Mouse (Mus musculus) MEL (cell line): ENCODE measurements around the gene Polr2c. TPM values are rescaled to one million over a fixed set of nuclear protein-coding genes. Genes with fewer than 3 reads are reported as not detected.

Experiments
- DNase-seq: peaks from one replicate; pipeline ENCODE4 v3.0.0; 2011; ENCODE audit warnings: low read depth, low spot score
- H3K27ac ChIP-seq: 2 replicates; pipeline ENCODE4 v1.5.1; 2012; ENCODE audit warnings: low read depth, mild to moderate bottlenecking, control low read depth, low read length, moderate library complexity; ENCODE audit not compliant: control insufficient read depth
- H3K27me3 ChIP-seq, 2 experiments: fragments of 150-350 bp in 1 of 2; sonication (generic) in 1 of 2; 2 replicates each; pipeline ENCODE4 v1.6.1; 2012; ENCODE audit warnings: low read length in 2 of 2, mild to moderate bottlenecking in 2 of 2, improper control_type of control experiment in 1 of 2, moderate library complexity in 1 of 2; ENCODE audit not compliant: insufficient read depth in 2 of 2, control insufficient read depth in 1 of 2
- H3K36me3 ChIP-seq, 2 experiments: 2 replicates each; pipeline ENCODE4 v1.6.1; 2012 to 2014; ENCODE audit warnings: low read length in 2 of 2, improper control_type of control experiment in 1 of 2, inconsistent platforms in 1 of 2, mild to moderate bottlenecking in 1 of 2; ENCODE audit not compliant: insufficient read depth in 2 of 2, control insufficient read depth in 1 of 2
- H3K4me1 ChIP-seq, 2 experiments: fragments of 150-350 bp in 1 of 2; sonication (generic) in 1 of 2; 2 replicates each; pipeline ENCODE4 v1.6.1; 2012; ENCODE audit warnings: low read length in 2 of 2, improper control_type of control experiment in 1 of 2, mild to moderate bottlenecking in 1 of 2; ENCODE audit not compliant: insufficient read depth in 2 of 2, control insufficient read depth in 1 of 2
- H3K4me3 ChIP-seq, 2 experiments: fragments of 150-350 bp in 1 of 2; sonication (generic) in 1 of 2; 2 replicates each; pipeline ENCODE4 v1.5.1; 2012; ENCODE audit warnings: low read depth in 2 of 2, low read length in 2 of 2, mild to moderate bottlenecking in 2 of 2, moderate library complexity in 2 of 2, control low read depth in 1 of 2, improper control_type of control experiment in 1 of 2; ENCODE audit not compliant: control insufficient read depth in 1 of 2, insufficient read depth in 1 of 2
- H3K79me2 ChIP-seq: 2 replicates; pipeline ENCODE4 v1.6.1; 2012; ENCODE audit warnings: mild to moderate bottlenecking, low read length, moderate library complexity; ENCODE audit not compliant: control insufficient read depth, poor library complexity, insufficient read depth
- H3K9ac ChIP-seq: 2 replicates; pipeline ENCODE4 v1.6.1; 2012; ENCODE audit warnings: low read depth, mild to moderate bottlenecking, control low read depth, low read length, moderate library complexity; ENCODE audit not compliant: control insufficient read depth, poor library complexity, severe bottlenecking
- H3K9me3 ChIP-seq: fragments of 150-350 bp; sonication (generic); replicated peaks from 2 replicates; pipeline ENCODE4 v1.6.1; 2012; ENCODE audit warnings: mild to moderate bottlenecking, low read length, improper control_type of control experiment, moderate library complexity; ENCODE audit not compliant: insufficient read depth
- BHLHE40 ChIP-seq: IDR thresholded peaks from 2 replicates; pipeline ENCODE4 v1.6.1; 2012; ENCODE audit warnings: low read depth, mild to moderate bottlenecking, inconsistent platforms, low read length, improper control_type of control experiment, borderline replicate concordance
- CHD1 ChIP-seq: IDR thresholded peaks from 2 replicates; pipeline ENCODE4 v1.6.1; 2012; ENCODE audit warnings: low read depth, mild to moderate bottlenecking, inconsistent platforms, low read length, improper control_type of control experiment
- CHD2 ChIP-seq: IDR thresholded peaks from 2 replicates; pipeline ENCODE4 v1.6.1; 2011; ENCODE audit warnings: low read length, improper control_type of control experiment
- CTCF ChIP-seq, 3 experiments: IDR thresholded peaks in 2 of 3; conservative IDR thresholded peaks in 1 of 3; 2 replicates each; pipeline ENCODE4 v1.5.1; 2011 to 2012; ENCODE audit warnings: low read length in 3 of 3, low read depth in 2 of 3, mild to moderate bottlenecking in 2 of 3, improper control_type of control experiment in 1 of 3, inconsistent platforms in 1 of 3, mixed read lengths in 1 of 3, moderate library complexity in 1 of 3; ENCODE audit not compliant: control insufficient read depth in 1 of 3, insufficient read depth in 1 of 3, poor library complexity in 1 of 3, severe bottlenecking in 1 of 3
- E2F4 ChIP-seq: IDR thresholded peaks from 2 replicates; pipeline ENCODE4 v1.6.1; 2011; ENCODE audit warnings: low read depth, low read length, improper control_type of control experiment, borderline replicate concordance
- ELF1 ChIP-seq: IDR thresholded peaks from 2 replicates; pipeline ENCODE4 v1.6.1; 2014; ENCODE audit warnings: low read depth, mild to moderate bottlenecking, inconsistent platforms, low read length, improper control_type of control experiment, moderate library complexity
- ETS1 ChIP-seq: IDR thresholded peaks from 2 replicates; pipeline ENCODE4 v1.6.1; 2012; ENCODE audit warnings: low read depth, mild to moderate bottlenecking, inconsistent platforms, low read length, improper control_type of control experiment, moderate library complexity
- GABPA ChIP-seq: IDR thresholded peaks from 2 replicates; pipeline ENCODE4 v1.6.1; 2012; ENCODE audit warnings: low read depth, mild to moderate bottlenecking, inconsistent platforms, low read length, improper control_type of control experiment, moderate library complexity
- GATA1 ChIP-seq: IDR thresholded peaks from 2 replicates; pipeline ENCODE4 v1.6.1; 2011; ENCODE audit warnings: low read depth, low read length, improper control_type of control experiment
- HCFC1 ChIP-seq: IDR thresholded peaks from 2 replicates; pipeline ENCODE4 v1.6.1; 2012; ENCODE audit warnings: low read depth, mild to moderate bottlenecking, inconsistent platforms, low read length, improper control_type of control experiment, moderate library complexity
- JUND ChIP-seq: IDR thresholded peaks from 2 replicates; pipeline ENCODE4 v1.6.1; 2011; ENCODE audit warnings: low read depth, mild to moderate bottlenecking, improper control_type of control experiment, low read length
- KAT2A ChIP-seq: conservative IDR thresholded peaks from 2 replicates; pipeline ENCODE4 v1.6.1; 2012; ENCODE audit warnings: low read depth, low read length, improper control_type of control experiment, inconsistent platforms
- MAFK ChIP-seq: IDR thresholded peaks from 2 replicates; pipeline ENCODE4 v1.6.1; 2011; ENCODE audit warnings: low read depth, mild to moderate bottlenecking, low read length, improper control_type of control experiment, borderline replicate concordance
- MAX ChIP-seq: IDR thresholded peaks from 2 replicates; pipeline ENCODE4 v1.6.1; 2011; ENCODE audit warnings: low read length, improper control_type of control experiment
- MAZ ChIP-seq: IDR thresholded peaks from 2 replicates; pipeline ENCODE4 v1.6.1; 2012; ENCODE audit warnings: low read depth, mild to moderate bottlenecking, inconsistent platforms, low read length, improper control_type of control experiment
- MXI1 ChIP-seq: IDR thresholded peaks from 2 replicates; pipeline ENCODE4 v1.6.1; 2011; ENCODE audit warnings: mild to moderate bottlenecking, low read depth, low read length, improper control_type of control experiment
- MYC ChIP-seq: IDR thresholded peaks from 2 replicates; pipeline ENCODE4 v1.6.1; 2011; ENCODE audit warnings: low read depth, mild to moderate bottlenecking, low read length, improper control_type of control experiment, moderate library complexity
- NELFE ChIP-seq: IDR thresholded peaks from 2 replicates; pipeline ENCODE4 v1.6.1; 2011; ENCODE audit warnings: low read depth, low read length, improper control_type of control experiment
- POLR2A ChIP-seq, 2 experiments: IDR thresholded peaks; 2 replicates each; pipeline ENCODE4 v1.6.1; 2011 to 2012; ENCODE audit warnings: low read length in 2 of 2, mild to moderate bottlenecking in 2 of 2, control low read depth in 1 of 2, improper control_type of control experiment in 1 of 2, low read depth in 1 of 2, moderate library complexity in 1 of 2; ENCODE audit not compliant: control insufficient read depth in 1 of 2, insufficient read depth in 1 of 2, poor library complexity in 1 of 2
- POLR2AphosphoS2 ChIP-seq: IDR thresholded peaks from 2 replicates; pipeline ENCODE4 v1.6.1; 2011; ENCODE audit warnings: low read length, improper control_type of control experiment
- RAD21 ChIP-seq: IDR thresholded peaks from 2 replicates; pipeline ENCODE4 v1.6.1; 2011; ENCODE audit warnings: mild to moderate bottlenecking, low read depth, low read length, improper control_type of control experiment
- RCOR1 ChIP-seq: IDR thresholded peaks from 2 replicates; pipeline ENCODE4 v1.6.1; 2012; ENCODE audit warnings: low read depth, mild to moderate bottlenecking, inconsistent platforms, low read length, improper control_type of control experiment
- SMC3 ChIP-seq: IDR thresholded peaks from 2 replicates; pipeline ENCODE4 v1.6.1; 2011; ENCODE audit warnings: low read depth, low read length, improper control_type of control experiment
- TAL1 ChIP-seq: IDR thresholded peaks from 2 replicates; pipeline ENCODE4 v1.6.1; 2012; ENCODE audit warnings: mild to moderate bottlenecking, inconsistent platforms, low read length, moderate library complexity, mixed read lengths
- TBP ChIP-seq: IDR thresholded peaks from 2 replicates; pipeline ENCODE4 v1.8.0; 2011; ENCODE audit warnings: low read depth, low read length, improper control_type of control experiment
- TCF12 ChIP-seq: IDR thresholded peaks from 2 replicates; pipeline ENCODE4 v1.6.1; 2014; ENCODE audit warnings: low read depth, mild to moderate bottlenecking, inconsistent platforms, low read length, improper control_type of control experiment, moderate library complexity
- UBTF ChIP-seq: IDR thresholded peaks from 2 replicates; pipeline ENCODE4 v1.6.1; 2012; ENCODE audit warnings: low read depth, mild to moderate bottlenecking, inconsistent platforms, low read length, improper control_type of control experiment, moderate library complexity, borderline replicate concordance; ENCODE audit not compliant: insufficient read depth
- USF2 ChIP-seq, 2 experiments: IDR thresholded peaks; 2 replicates each; pipeline ENCODE4 v1.6.1; 2011 to 2012; ENCODE audit warnings: improper control_type of control experiment in 2 of 2, low read length in 2 of 2, borderline replicate concordance in 1 of 2, inconsistent platforms in 1 of 2, low read depth in 1 of 2, mild to moderate bottlenecking in 1 of 2; ENCODE audit not compliant: insufficient read depth in 1 of 2
- ZC3H11A ChIP-seq: IDR thresholded peaks from 2 replicates; pipeline ENCODE4 v1.6.1; 2012; ENCODE audit warnings: low read depth, mild to moderate bottlenecking, inconsistent platforms, low read length, improper control_type of control experiment
- ZKSCAN1 ChIP-seq: IDR thresholded peaks from 2 replicates; pipeline ENCODE4 v1.6.1; 2012; ENCODE audit warnings: low read depth, mild to moderate bottlenecking, inconsistent platforms, low read length, improper control_type of control experiment, moderate library complexity
- ZMIZ1 ChIP-seq: IDR thresholded peaks from 2 replicates; pipeline ENCODE4 v1.6.1; 2012; ENCODE audit warnings: low read depth, mild to moderate bottlenecking, inconsistent platforms, low read length, improper control_type of control experiment, moderate library complexity
- ZNF384 ChIP-seq: IDR thresholded peaks from 2 replicates; pipeline ENCODE4 v1.6.1; 2012; ENCODE audit warnings: low read depth, mild to moderate bottlenecking, inconsistent platforms, low read length, improper control_type of control experiment
- polyA plus RNA-seq, 2 experiments: library from polyadenylated mRNA; stranded (reverse) in 1 of 2; unstranded in 1 of 2; fragments of >175 nt in 1 of 2; fragments of >200 nt in 1 of 2; gene quantifications; 2 replicates each; pipeline versions ENCODE4 v1.2.1 to v1.2.4; 2012; ENCODE audit warnings: low replicate concordance in 2 of 2, low read depth in 1 of 2; ENCODE audit not compliant: insufficient read length in 2 of 2, insufficient read depth in 1 of 2, missing spikeins in 1 of 2
- total RNA-seq: library from RNA; depleted of rRNA; stranded (reverse); fragments of 300-350 nt; gene quantifications from 2 replicates; pipeline ENCODE4 v1.2.3, GENCODE M21; 2012

The Polr2c gene
- total and polyA plus RNA-seq, 3 experiments: 92.5 to 181 (median 151) TPM

DNA sequence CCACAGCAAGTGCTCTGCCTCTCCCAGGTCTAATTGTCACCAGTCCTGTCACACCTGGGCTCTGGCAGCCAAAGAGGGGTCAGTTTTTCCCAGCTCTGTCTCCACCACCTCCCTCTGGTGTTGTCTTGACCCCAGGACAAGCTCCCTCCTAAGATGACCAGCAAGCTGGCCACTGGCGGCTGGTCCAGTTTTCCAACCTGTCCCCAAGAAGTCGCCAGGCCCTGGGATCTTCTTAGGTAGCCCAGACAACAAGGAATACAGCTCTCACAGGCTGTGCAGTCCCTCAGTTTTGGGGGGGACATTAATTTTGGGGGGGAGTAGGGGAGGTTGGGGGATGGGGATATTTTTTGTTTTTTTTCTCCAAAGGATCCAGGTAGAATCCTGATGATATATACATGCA lies 15.3 kb downstream of the Polr2c start:
- no peak overlapping the region for H3K27ac ChIP-seq
- no peak overlapping the region for H3K4me3 ChIP-seq
- no peaks in the 10 kb centered on the region for H3K9me3 ChIP-seq
- peaks cover 0 to 6% of the 10 kb centered on the region in 2 experiments; a peak in 2 of 4 replicates for H3K36me3 ChIP-seq
- no peaks in the 10 kb centered on the region for H3K27me3 ChIP-seq
- no peak for DNase-seq
- H3K9ac ChIP-seq: no peak overlapping the region
- no peak for TF ChIP-seq TAL1
- no peak for TF ChIP-seq UBTF
- no peak for TF ChIP-seq ZC3H11A
- no peak for TF ChIP-seq POLR2A (IDR thresholded peaks at IDR 0.05; ENCODE audit: control insufficient read depth in 1 of 2, insufficient read depth in 1 of 2, low read depth in 1 of 2, low read length in 2 of 2, poor library complexity in 1 of 2)
- no peak for TF ChIP-seq ZMIZ1
- TF ChIP-seq GATA1: no peak
- no peak for TF ChIP-seq ZNF384
- no peak for TF ChIP-seq RAD21
- TF ChIP-seq MAX: no peak
- no peak for TF ChIP-seq KAT2A
- TF ChIP-seq BHLHE40: no peak
- TF ChIP-seq JUND: no peak
- TF ChIP-seq, all 39 proteins: peak for 0
- Histone ChIP-seq H3K4me1 (peaks cover 2 to 12% of the 10 kb centered on the region in 2 experiments), H3K79me2 (no peaks in the 10 kb centered on the region)

DNA sequence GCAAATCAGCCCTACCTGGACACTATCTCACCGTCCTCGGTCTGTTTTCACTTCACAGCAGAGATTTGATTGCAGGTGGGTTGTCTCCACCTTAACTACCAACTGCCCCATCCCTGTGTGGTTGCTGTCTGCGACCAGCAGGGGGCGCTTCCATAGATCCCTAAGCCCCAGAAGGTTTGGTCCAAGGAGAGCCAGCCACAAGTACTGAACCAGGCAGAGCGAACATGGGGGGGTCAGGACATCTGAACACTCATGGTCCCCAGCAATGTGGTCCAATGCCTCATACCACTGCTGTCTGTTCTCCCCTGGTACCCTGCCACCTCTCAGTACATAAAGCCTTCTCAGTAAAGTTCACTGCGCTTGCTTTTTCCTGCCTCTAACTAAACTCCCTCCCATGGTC lies 17.1 kb downstream of the Polr2c start:
- peak; percentile 80 for DNase-seq
- Histone ChIP-seq H3K79me2 (no peaks in the 10 kb centered on the region), H3K27me3 (peaks cover 4 to 6% of the 10 kb centered on the region in 2 experiments), H3K36me3 (peaks cover 0 to 6% of the 10 kb centered on the region in 2 experiments; a peak in 2 of 4 replicates), H3K9me3 (no peaks in the 10 kb centered on the region), H3K4me3 (no peak overlapping the region), H3K4me1 (peaks cover 2 to 12% of the 10 kb centered on the region in 2 experiments), H3K9ac (no peak overlapping the region), H3K27ac (no peak overlapping the region)
- TF ChIP-seq CTCF (IDR thresholded peaks at IDR 0.05 in 2 of 3, conservative IDR thresholded peaks at IDR 0.05 in 1 of 3; ENCODE audit: control insufficient read depth in 1 of 3, insufficient read depth in 1 of 3, low read depth in 2 of 3, low read length in 3 of 3, poor library complexity in 1 of 3, severe bottlenecking in 1 of 3) (peak; percentile 80 to 97 (median 86)), ZNF384 (no peak), MXI1 (no peak), ZKSCAN1 (no peak), CHD2 (no peak), RCOR1 (no peak), CHD1 (no peak), SMC3 (peak; percentile 64), JUND (no peak), POLR2AphosphoS2 (no peak), UBTF (no peak), MYC (no peak), ETS1 (no peak), ZC3H11A (no peak), E2F4 (no peak), MAFK (no peak), GABPA (no peak), NELFE (no peak), TCF12 (no peak), MAZ (peak; percentile 50; the same call in 1 of the 2 replicates), TBP (no peak), ELF1 (no peak), RAD21 (peak; percentile 25), MAX (no peak), KAT2A (no peak), BHLHE40 (0 out of 2 replicates have a peak, but pooled peaks have one; percentile 1), HCFC1 (no peak), USF2 (IDR thresholded peaks at IDR 0.05; ENCODE audit: borderline replicate concordance in 1 of 2, insufficient read depth in 1 of 2, low read depth in 1 of 2, low read length in 2 of 2) (no peak)
